Mouse (Mus musculus) heart, embryonic 13.5 days (tissue): Measurements from ENCODE around the gene Lsm4. TPM values are rescaled to one million over a fixed set of nuclear protein-coding genes. Genes with fewer than 3 reads are reported as not detected.
A peak's percentile ranks its signal among the peaks of the same experiment; 100 is the strongest.

Source experiments
- ATAC-seq: fragments of 200-750 bp; cut with Nextera tagmentation; 2 replicates; pipeline ENCODE4 v1.8.0; 2017; ENCODE audit warnings: moderate TSS enrichment; ENCODE audit not compliant: insufficient number of reproducible peaks, low FRiP score, low TSS enrichment; ENCODE audit errors: extremely low read depth
- H3K27ac ChIP-seq: fragments of 300-500 bp; sonication (generic); replicated peaks from 2 replicates; pipeline ENCODE4 v1.5.1; 2015; ENCODE audit warnings: moderate library complexity, mild to moderate bottlenecking, inconsistent platforms
- H3K27me3 ChIP-seq: fragments of 300-500 bp; sonication (generic); replicated peaks from 2 replicates; pipeline ENCODE4 v1.6.1; 2015; ENCODE audit warnings: mild to moderate bottlenecking, inconsistent platforms
- H3K36me3 ChIP-seq: fragments of 300-500 bp; sonication (generic); 2 replicates; pipeline ENCODE4 v1.6.1; 2015; ENCODE audit warnings: mild to moderate bottlenecking, inconsistent platforms
- H3K4me1 ChIP-seq: fragments of 300-500 bp; sonication (generic); 2 replicates; pipeline ENCODE4 v1.6.1; 2015; ENCODE audit warnings: inconsistent platforms
- H3K4me2 ChIP-seq: fragments of 300-500 bp; sonication (generic); 2 replicates; pipeline ENCODE4 v1.6.1; 2015; ENCODE audit warnings: inconsistent platforms, mild to moderate bottlenecking, moderate library complexity
- H3K4me3 ChIP-seq: fragments of 300-500 bp; sonication (generic); 2 replicates; pipeline ENCODE4 v1.5.1; 2015; ENCODE audit warnings: moderate library complexity, mild to moderate bottlenecking, inconsistent platforms
- H3K9ac ChIP-seq: fragments of 300-500 bp; sonication (generic); 2 replicates; pipeline ENCODE4 v1.6.1; 2015; ENCODE audit warnings: inconsistent platforms, mild to moderate bottlenecking, moderate library complexity
- H3K9me3 ChIP-seq: fragments of 300-500 bp; sonication (generic); 2 replicates; pipeline ENCODE4 v1.6.1; 2016; ENCODE audit warnings: inconsistent platforms
- WGBS: fragments of 180-500 bp; shearing (Covaris S2); methylation state at CpG from one replicate; pipeline ENCODE4 v1.1.7; 2015; ENCODE audit warnings: mixed read lengths; 5-methylcytosine and 5-hydroxymethylcytosine counted together
- polyA plus RNA-seq: library from polyadenylated mRNA; unstranded; fragments of >200 nt; fragmentation: Nextera tagmentation; extraction: Ambion mirVana; gene quantifications from 2 replicates; pipeline ENCODE4 v1.2.1, GENCODE M21; 2015

Gene Lsm4
- polyA plus RNA-seq, 1 experiment from 2014 or later = 269 TPM

DNA sequence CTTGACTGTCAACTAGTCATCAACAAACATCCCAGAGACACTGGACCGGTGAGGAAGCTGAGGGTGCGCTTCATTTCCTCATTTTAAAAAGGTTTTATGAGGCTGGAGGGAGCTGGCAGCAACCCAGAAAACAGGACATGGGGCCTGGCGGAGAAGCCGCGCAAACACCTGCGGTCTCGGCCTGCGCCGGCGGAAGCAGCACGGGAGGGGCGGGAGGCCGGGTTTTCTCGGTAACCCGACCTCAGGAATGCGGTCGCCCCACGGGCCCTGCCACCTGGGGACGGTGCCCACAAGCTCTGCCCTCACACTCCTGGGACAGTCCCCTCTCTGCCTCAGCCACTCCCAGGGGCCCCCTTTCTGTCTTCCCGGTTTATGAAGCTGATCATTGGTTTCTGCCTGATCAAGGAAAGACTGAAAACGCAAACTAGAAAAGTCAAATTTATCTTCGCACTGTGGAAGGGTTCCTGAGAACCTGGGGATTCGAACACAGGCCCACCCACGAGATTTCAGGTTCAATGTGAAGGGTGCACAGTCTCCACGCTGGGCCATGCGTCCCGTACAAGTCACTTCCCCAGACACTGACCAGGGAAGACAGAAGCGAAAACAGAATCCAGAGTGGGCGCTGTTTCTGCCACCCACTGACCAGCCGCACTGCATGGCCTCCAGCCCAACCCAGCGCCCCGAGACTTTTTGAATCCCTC lies 22.4 kb downstream of the Lsm4 start:
- Histone ChIP-seq H3K4me2 (peak overlapping the region; percentile 66), H3K4me3 (no peak overlapping the region), H3K9me3 (no peaks in the 10 kb centered on the region), H3K36me3 (no peaks in the 10 kb centered on the region), H3K27ac (peak overlapping the region; percentile 100), H3K27me3 (no peaks in the 10 kb centered on the region), H3K4me1 (peaks cover 55% of the 10 kb centered on the region), H3K9ac (peak overlapping the region; percentile 82)
- WGBS = 36% methylated on average over 32 of the region's 32 CpGs
- ATAC-seq = no peak

DNA sequence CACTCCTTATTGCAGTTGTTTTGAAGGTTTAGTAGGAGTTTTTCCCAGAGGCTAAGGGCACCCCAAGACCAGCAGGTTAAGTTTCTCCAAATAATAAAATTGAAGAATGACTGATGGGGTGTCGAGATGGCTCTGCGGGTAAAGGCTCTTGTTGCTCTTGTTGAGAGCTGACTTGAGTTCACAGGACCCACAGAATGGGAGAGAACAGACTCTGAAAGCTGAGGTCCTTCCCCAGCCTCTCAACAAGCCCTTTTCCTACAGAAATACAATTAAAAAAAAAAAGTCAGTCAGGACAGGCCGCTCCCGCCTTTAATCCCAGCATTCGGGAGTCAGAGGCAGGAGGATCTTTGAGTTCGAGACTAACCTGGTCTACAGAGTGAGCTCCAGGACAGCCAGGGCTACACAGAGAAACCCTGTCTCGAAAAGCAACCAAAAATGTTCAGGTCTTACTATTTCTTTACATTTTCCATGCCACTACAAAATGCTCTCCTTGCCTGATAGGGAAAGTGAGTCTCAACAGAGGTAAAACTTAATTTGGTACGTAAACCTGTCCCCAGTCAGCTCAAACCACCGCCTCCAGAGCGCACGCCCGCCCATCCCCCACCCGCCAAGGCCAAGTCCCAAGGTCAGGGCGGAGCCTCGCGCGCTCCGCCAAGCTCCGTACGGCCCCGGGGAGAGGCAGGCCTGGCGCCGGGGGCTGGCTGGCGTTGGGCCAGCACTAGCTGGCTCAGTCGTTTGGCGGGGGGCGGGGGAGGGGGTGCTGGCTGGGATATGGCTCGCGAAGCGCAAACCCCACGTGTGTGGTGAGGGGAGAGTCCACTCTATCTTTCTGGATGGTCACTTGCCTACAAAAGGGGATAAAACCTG lies 23.2 kb downstream of the Lsm4 start:
- peak overlapping the region; percentile 66 for H3K4me2 ChIP-seq
- 3% methylated on average over 31 of the region's 31 CpGs for WGBS
- H3K36me3 ChIP-seq = peaks cover 4% of the 10 kb centered on the region
- peaks cover 59% of the 10 kb centered on the region for H3K4me1 ChIP-seq
- no peaks in the 10 kb centered on the region for H3K27me3 ChIP-seq
- H3K9ac ChIP-seq = peak overlapping the region; percentile 82
- H3K4me3 ChIP-seq = peak overlapping the region; percentile 32
- ATAC-seq = peak; percentile 23; the same call in 1 of the 2 replicates
- no peaks in the 10 kb centered on the region for H3K9me3 ChIP-seq
- H3K27ac ChIP-seq = peak overlapping the region; percentile 100

DNA sequence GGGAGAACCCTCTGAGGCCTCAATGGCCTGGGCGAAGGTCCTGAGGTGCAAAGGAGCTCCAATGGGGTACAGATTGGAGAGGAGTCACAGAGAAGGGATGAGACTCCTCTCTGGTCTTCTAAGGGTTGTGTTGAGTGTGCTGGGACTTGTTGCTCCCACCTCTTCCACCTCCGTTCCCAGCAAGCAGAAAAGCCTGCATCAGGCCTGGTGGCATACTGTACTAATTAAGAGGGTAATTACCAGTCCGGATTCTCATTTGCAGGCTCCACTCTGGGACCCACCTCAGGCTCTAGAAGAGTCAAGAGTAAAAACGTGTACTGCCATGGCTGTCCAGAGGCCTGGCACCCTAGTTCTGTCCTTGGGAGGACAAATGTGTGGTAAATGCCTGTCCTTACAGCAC lies 23.9 kb downstream of the Lsm4 start:
- 47% methylated on average over 4 of the region's 4 CpGs for WGBS
- peak overlapping the region; percentile 82 for H3K9ac ChIP-seq
- H3K27me3 ChIP-seq = no peaks in the 10 kb centered on the region
- H3K4me1 ChIP-seq = peaks cover 59% of the 10 kb centered on the region
- peaks cover 11% of the 10 kb centered on the region for H3K36me3 ChIP-seq
- no peaks in the 10 kb centered on the region for H3K9me3 ChIP-seq
- peak overlapping the region; percentile 32 for H3K4me3 ChIP-seq
- peak overlapping the region; percentile 66 for H3K4me2 ChIP-seq
- peak overlapping the region; percentile 100 for H3K27ac ChIP-seq
- ATAC-seq = no peak

DNA sequence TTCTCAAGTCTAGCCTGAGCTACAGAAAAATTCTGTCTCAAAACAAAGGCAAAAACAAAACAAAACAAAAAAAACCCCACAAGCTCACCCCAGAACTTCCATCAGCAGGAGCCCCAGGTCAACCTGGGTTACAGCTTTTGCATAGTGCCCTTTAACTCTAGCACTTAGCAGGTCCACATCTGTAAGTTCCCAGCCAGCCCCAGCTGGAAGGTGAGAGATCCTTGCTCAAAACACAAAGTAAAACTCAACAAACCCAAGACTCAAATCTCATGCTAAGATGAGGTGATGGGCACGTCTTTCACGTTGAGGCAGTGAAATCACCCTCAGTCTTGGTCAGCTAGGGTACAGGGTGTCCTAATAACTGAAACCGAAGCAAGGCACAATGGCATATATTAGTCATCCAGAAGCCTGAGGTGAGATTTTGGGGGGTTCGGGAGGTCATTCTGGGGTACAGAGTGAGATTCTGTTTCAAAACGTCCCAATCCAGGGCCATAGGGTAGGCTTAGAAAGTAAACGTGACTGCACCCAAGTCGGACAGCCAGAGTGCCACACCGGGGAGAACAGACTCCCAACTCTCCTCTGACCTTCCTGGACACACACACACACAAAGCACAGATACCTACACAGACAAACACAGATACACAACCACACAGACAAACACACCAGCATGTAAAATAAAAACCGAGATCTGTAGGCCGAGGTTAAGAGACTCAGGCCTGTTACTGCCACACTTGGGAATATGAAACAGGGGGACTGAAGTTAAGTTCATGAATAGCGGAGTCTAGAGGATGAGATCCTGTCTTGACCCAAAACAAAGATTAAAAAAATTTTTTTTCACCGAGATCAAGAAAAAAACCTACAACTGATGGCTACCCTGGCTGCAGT lies 24.6 kb downstream of the Lsm4 start:
- Histone ChIP-seq H3K4me2 (peak overlapping the region; percentile 66), H3K36me3 (peaks cover 17% of the 10 kb centered on the region), H3K27me3 (no peaks in the 10 kb centered on the region), H3K9me3 (no peaks in the 10 kb centered on the region), H3K4me1 (peaks cover 60% of the 10 kb centered on the region), H3K4me3 (peak overlapping the region; percentile 77), H3K27ac (peak overlapping the region; percentile 100), H3K9ac (peak overlapping the region; percentile 82)
- ATAC-seq = no peak
- 65% methylated on average over 12 of the region's 12 CpGs for WGBS

DNA sequence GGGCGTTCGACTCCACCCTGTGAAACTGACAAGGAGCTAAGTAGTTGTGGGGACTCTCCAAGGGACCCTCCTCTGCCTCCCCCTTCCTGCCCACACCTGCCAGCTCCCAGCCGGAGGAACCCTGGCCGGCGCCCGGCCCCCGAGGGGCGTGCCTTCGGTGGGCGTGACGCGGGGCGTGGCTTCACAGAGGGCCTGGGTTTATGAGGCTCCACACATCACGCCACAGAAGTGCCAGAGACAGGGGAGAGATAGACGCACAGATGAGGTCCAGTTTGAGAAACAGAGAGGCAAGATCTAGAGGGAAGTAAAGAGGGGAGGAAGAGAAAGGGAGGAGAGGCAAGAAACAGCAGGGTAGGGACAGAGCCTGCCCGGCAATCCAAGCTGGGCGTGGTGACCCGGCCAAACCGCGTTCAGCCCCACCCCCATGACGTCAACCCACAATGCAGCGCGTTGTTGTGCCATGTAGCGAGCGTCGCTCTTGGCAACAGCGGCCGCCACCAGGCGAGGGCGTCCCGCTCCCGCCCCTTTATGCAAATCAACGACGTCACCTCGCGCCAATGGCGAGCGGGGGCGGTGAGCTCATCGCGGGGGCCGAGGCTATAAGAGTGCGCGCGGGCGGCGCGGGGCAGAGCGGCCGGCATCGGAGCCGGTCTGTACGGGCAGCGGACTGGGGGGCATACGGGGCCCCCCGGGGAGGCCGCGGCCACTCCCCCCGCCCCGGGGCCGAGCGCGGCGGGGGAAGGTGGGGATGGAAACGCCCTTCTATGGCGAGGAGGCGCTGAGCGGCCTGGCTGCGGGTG lies 25.5 kb downstream of the Lsm4 start, which contains the start of gene Jund:
Jund (plus strand) TSS at position 640 of the 800 bp plus-strand sequence.
- Histone ChIP-seq H3K4me1 (peaks cover 64% of the 10 kb centered on the region), H3K4me2 (peak within 1 kb of the TSS; percentile 87), H3K9me3 (no peaks in the 10 kb centered on the region), H3K27me3 (no peaks in the 10 kb centered on the region), H3K4me3 (peak within 1 kb of the TSS; percentile 77), H3K36me3 (peaks cover 26% of the 10 kb centered on the region), H3K9ac (peak within 1 kb of the TSS; percentile 99), H3K27ac (peak within 1 kb of the TSS; percentile 100)
- whole genome bisulfite sequencing = under 1% methylated on average over 61 of the region's 69 CpGs
- peak; percentile 84 for ATAC-seq

DNA sequence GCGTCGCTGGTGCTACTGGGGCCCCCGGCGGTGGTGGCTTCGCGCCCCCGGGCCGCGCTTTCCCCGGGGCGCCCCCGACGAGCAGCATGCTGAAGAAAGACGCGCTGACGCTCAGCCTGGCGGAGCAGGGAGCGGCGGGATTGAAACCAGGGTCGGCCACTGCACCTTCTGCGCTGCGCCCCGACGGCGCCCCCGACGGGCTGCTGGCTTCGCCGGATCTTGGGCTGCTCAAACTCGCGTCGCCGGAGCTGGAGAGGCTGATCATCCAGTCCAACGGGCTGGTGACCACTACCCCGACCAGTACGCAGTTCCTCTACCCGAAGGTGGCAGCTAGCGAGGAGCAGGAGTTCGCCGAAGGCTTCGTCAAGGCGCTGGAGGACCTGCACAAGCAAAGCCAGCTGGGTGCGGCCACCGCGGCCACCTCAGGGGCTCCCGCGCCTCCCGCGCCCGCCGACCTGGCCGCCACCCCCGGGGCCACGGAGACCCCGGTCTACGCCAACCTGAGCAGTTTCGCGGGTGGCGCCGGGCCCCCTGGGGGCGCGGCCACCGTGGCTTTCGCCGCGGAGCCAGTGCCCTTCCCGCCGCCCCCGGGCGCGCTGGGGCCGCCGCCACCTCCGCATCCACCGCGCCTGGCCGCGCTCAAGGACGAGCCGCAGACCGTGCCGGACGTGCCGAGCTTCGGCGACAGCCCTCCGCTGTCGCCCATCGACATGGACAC lies 26.2 kb downstream of the Lsm4 start:
- peak overlapping the region; percentile 87 for H3K4me2 ChIP-seq
- no peaks in the 10 kb centered on the region for H3K27me3 ChIP-seq
- peaks cover 59% of the 10 kb centered on the region for H3K4me1 ChIP-seq
- WGBS = under 1% methylated on average over 77 of the region's 89 CpGs
- peak overlapping the region; percentile 99 for H3K9ac ChIP-seq
- peak overlapping the region; percentile 100 for H3K27ac ChIP-seq
- peak overlapping the region; percentile 77 for H3K4me3 ChIP-seq
- no peak for ATAC-seq
- peaks cover 28% of the 10 kb centered on the region for H3K36me3 ChIP-seq
- H3K9me3 ChIP-seq = no peaks in the 10 kb centered on the region

DNA sequence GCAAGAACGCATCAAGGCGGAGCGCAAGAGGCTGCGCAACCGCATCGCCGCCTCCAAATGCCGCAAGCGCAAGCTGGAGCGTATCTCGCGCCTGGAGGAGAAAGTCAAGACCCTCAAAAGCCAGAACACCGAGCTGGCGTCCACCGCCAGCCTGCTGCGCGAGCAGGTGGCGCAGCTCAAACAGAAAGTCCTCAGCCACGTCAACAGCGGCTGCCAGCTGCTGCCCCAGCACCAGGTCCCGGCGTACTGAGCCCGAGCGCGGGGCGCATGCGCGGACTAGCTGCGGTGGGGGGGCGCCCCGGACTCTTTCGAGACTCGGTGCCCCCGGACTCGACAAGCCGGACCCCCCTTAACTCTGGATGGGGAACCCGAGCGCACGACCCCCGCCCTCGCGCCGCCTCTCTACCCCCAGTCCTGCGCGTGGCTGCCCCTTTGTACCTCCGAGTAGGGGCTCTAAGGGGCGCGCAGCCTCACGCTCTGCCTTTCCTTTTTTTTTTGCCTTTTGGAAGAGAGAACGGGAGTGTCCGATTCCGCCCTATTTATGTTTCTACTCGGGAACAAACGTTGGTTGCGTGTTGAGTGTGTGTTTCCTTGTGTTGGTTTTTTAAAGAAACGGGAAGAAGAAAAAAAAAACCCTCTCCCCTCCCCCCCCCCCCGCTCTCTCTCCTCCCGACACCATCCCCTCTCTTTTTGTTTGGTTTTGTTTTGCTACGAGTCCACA lies 26.9 kb downstream of the Lsm4 start:
- Histone ChIP-seq H3K9ac (peak overlapping the region; percentile 99), H3K36me3 (peaks cover 28% of the 10 kb centered on the region), H3K9me3 (no peaks in the 10 kb centered on the region), H3K27me3 (no peaks in the 10 kb centered on the region), H3K27ac (peak overlapping the region; percentile 100), H3K4me3 (peak overlapping the region; percentile 77), H3K4me2 (peak overlapping the region; percentile 87), H3K4me1 (peaks cover 58% of the 10 kb centered on the region)
- under 1% methylated on average over 58 of the region's 59 CpGs for WGBS
- no peak for ATAC-seq

DNA sequence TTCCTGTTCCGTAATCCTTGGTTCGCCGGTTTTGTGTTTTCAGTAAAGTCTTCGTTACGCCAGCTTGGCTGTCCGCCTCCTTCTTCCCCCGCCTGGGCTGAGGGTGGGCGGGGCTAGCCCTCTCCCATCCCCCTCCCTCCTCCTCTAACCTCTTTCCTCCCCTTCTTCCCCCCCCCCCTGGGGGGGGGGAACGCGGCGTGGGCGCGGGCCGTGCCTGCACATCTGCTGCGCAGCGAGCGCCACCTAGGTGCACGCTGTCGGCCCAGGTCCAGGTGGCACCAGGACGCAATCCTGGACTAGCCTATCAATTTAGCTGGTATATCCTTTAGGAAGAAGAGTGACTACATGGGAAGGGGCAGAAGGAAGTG lies 27.5 kb downstream of the Lsm4 start:
- Histone ChIP-seq H3K4me3 (peak overlapping the region; percentile 77), H3K36me3 (peaks cover 28% of the 10 kb centered on the region), H3K9ac (peak overlapping the region; percentile 99), H3K27ac (peak overlapping the region; percentile 100), H3K4me2 (peak overlapping the region; percentile 87), H3K27me3 (no peaks in the 10 kb centered on the region), H3K4me1 (peaks cover 52% of the 10 kb centered on the region), H3K9me3 (no peaks in the 10 kb centered on the region)
- no peak for ATAC-seq
- 0% methylated on average over 20 of the region's 20 CpGs for WGBS

DNA sequence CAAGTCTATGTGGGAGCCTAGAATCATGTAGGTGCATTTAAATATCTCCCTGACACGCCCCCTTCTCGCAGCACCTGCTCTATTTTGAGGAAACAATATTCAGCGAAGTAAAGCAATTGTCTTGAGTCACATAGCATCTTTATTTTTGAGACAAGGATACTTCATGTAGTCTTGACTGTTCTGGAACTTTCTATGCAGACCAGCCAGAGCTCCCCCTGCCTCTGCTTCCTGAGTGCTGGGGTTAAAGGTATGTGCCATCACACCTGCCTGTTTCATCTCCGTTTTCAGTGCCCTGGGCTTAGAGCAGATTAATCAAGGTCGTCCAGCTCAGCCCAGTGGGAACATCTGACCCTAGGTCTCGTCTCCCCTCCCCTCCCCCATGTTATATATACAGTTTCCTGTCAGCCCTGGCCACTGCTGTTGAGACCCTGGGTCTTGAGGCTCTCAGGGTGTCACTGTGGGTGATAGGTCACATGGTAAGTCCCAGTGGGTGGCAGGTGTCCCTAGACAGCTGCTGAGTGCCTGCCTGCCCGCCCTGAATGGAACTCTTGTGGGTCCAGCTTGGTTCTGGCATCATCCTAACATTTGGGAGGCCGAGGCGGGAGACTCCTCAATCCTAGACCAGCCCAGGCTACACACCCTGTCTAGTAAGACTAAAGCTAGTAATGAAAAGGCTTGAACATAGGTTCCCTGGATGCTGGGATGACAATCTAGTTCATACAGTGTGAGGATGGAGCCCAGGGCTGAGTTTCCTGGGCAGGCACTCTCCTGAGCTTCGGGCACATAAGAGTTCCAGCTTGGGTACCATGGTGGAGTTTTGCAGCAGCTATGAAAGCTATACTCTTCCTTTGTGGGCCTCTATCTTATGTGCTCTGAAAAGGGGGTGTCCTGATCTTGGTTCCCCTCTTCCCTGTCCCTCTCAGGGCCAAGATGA lies 28.3 kb downstream of the Lsm4 start:
- peak overlapping the region; percentile 99 for H3K9ac ChIP-seq
- peak overlapping the region; percentile 77 for H3K4me3 ChIP-seq
- WGBS = 51% methylated on average over 10 of the region's 10 CpGs

More for the DNA sequence above, 28.3 kb downstream of the Lsm4 start:
- no peaks in the 10 kb centered on the region for H3K27me3 ChIP-seq
- peaks cover 28% of the 10 kb centered on the region for H3K36me3 ChIP-seq
- H3K4me1 ChIP-seq = peaks cover 45% of the 10 kb centered on the region
- peak overlapping the region; percentile 87 for H3K4me2 ChIP-seq
- peak overlapping the region; percentile 100 for H3K27ac ChIP-seq
- ATAC-seq = no peak
- no peaks in the 10 kb centered on the region for H3K9me3 ChIP-seq
